Mouse (Mus musculus): ENCODE results near the gene Bad. TPM values are rescaled to one million over a fixed set of nuclear protein-coding genes. Genes with fewer than 3 reads are reported as not detected.
"Not testable (repeated sequence)": the region's sequence is repeated elsewhere in the genome, so short reads cannot be mapped to it uniquely, and the experiment has no call there.

Bad gene
- polyA plus RNA-seq, 1 experiment from 2014 or later: 79.0 TPM

DNA sequence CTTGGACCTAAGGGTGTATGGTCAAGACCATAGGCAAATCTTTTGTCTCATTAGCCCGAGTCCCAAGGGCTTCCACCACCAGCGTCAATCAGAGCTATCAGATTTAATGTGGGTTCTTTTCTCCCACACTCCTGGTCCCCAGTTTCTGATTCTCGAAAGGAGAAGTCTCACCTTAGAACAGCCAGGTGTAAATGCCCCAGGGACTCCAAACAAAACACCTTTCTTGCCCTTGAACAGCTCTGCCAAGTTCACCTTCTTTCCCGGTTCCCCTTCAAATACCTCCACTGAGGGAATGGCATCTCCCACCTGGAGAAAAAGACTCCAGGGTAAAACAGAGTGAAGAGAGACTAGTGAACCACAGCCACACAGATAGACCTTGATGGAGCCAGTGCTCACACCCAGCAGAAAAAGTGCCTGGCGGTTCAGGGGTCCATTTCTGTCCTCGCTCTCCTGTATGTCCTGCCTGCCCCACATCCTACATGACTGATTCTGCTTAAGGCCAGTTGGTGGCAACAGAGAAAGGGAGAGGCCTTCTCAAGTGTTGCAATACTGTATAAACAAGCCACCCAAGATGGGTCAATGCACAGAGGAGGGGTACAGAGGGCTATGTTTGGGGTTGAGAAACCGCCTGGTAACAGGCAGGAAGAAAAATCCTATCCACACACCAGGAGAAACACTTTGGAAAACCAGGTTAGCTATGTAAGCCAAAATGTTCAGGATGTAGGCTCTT, 33.7 kb upstream of the Bad start:
- no peaks in the 10 kb centered on the region for H3K27me3 ChIP-seq (ENCODE audit: control insufficient read depth, insufficient read depth, low read length)
- H3K36me3 ChIP-seq (ENCODE audit: control insufficient read depth, insufficient read depth, low read length): peaks cover 20% of the 10 kb centered on the region
- WGBS: 64% methylated on average over 7 of the region's 7 CpGs
- TF ChIP-seq CTCF (IDR thresholded peaks at IDR 0.05; ENCODE audit: low read depth): peak; percentile 28; the same call in 1 of the 2 replicates
- TF ChIP-seq EP300 (optimal IDR thresholded peaks at IDR 0.05): no peak
- ATAC-seq (ENCODE audit: low FRiP score, low TSS enrichment) (no peak), DNase-seq (ENCODE audit: low spot score) (peak; percentile 18)
- no peaks in the 10 kb centered on the region for H3K9me3 ChIP-seq (ENCODE audit: control insufficient read depth, low read length)
- H3K4me1 ChIP-seq (replicated peaks; ENCODE audit: control insufficient read depth, insufficient read depth): peaks cover 4% of the 10 kb centered on the region; the same call in 1 of the 2 replicates
- peak overlapping the region; percentile 63 for H3K4me2 ChIP-seq (replicated peaks; ENCODE audit: low read depth)
- H3K9ac ChIP-seq (ENCODE audit: low read length): peak overlapping the region; percentile 41
- H3K4me3 ChIP-seq (ENCODE audit: low read depth, low read length): peak overlapping the region; percentile 57
- peak overlapping the region; percentile 45; the same call in 1 of the 2 replicates for H3K27ac ChIP-seq (replicated peaks)

DNA sequence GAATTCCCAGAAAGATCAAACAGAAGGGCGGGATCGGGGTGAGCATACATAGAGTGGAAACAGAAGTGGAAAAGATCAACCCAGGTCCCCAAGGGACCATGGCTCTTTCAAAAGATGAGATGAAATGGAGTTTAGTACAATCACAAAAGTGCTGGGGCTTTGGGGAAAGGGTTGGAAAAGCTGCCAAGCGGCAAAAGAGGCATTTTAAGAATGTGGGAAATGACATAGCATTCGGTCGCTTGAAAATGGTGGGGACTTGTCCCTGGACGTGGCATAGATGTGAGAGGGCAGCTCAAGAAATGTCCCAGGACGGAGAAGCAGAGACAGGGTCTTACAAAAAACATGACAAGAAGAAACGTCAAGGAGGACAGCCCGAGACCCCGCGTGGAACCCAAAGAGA, 32.6 kb upstream of the Bad start:
- DNase-seq (ENCODE audit: low spot score) (no peak), ATAC-seq (ENCODE audit: low FRiP score, low TSS enrichment) (no peak)
- no peaks in the 10 kb centered on the region for H3K27me3 ChIP-seq (ENCODE audit: control insufficient read depth, insufficient read depth, low read length)
- 5% methylated on average over 11 of the region's 11 CpGs for WGBS
- peak overlapping the region; percentile 63 for H3K4me2 ChIP-seq (replicated peaks; ENCODE audit: low read depth)
- H3K4me3 ChIP-seq (ENCODE audit: low read depth, low read length): peak overlapping the region; percentile 57
- peaks cover 4% of the 10 kb centered on the region; the same call in 1 of the 2 replicates for H3K4me1 ChIP-seq (replicated peaks; ENCODE audit: control insufficient read depth, insufficient read depth)
- no peak for TF ChIP-seq CTCF (IDR thresholded peaks at IDR 0.05; ENCODE audit: low read depth)
- peak; percentile 26 for TF ChIP-seq EP300 (optimal IDR thresholded peaks at IDR 0.05)
- H3K9me3 ChIP-seq (ENCODE audit: control insufficient read depth, low read length): no peaks in the 10 kb centered on the region
- peak overlapping the region; percentile 64 for H3K9ac ChIP-seq (ENCODE audit: low read length)
- peaks cover 22% of the 10 kb centered on the region for H3K36me3 ChIP-seq (ENCODE audit: control insufficient read depth, insufficient read depth, low read length)
- peak overlapping the region; percentile 98 for H3K27ac ChIP-seq (replicated peaks)

DNA sequence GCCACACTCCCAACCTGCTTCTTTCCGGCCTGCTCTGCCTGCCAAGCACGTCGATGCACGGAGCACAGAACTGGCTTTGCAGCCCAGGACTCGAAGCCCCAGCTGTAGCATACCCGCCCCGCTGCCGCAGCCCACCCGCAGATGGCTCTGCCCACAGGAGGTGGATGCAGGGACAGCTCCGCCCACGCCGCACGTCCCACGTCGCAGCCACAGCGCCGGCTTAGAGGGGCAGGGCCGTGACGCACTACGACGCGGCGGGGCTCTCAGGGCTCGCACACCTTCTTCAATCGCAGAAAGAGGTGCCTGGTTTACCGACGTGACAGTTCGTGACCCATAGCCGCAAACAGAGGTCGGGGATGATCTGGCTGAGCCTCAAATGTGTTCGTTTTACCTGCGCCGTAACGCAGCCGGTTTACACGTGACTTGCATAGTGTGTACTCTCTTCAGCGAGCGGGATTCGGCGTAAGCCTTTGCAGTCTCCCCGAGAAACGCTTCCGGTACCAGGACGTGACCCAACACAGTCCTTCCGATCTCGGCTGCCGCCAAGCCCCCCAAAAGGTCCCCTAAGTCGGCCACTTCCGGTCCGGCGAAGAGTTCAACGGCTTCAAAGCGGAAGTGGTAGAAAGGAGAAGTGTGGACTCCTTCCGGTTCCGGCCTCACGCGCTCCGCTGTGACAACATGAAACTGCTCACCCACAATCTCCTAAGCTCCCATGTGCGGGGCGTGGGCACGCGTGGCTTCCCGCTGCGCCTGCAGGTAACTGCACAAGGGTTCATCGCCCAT, 32.0 kb upstream of the Bad start, which contains the start of the genes Trmt112 and Prdx5:
TSS of gene Trmt112 (plus strand) at position 192 of the 783 bp plus-strand sequence.
TSS of gene Prdx5 (minus strand) at position 600 of the 783 bp plus-strand sequence.
- ATAC-seq (ENCODE audit: low FRiP score, low TSS enrichment) (peak; percentile 90), DNase-seq (ENCODE audit: low spot score) (peak; percentile 94)
- Histone ChIP-seq H3K36me3 (ENCODE audit: control insufficient read depth, insufficient read depth, low read length) (peaks cover 22% of the 10 kb centered on the region), H3K4me2 (replicated peaks; ENCODE audit: low read depth) (peak within 1 kb of the TSS; percentile 63), H3K27me3 (ENCODE audit: control insufficient read depth, insufficient read depth, low read length) (no peaks in the 10 kb centered on the region), H3K9me3 (ENCODE audit: control insufficient read depth, low read length) (no peaks in the 10 kb centered on the region), H3K27ac (replicated peaks) (peak within 1 kb of the TSS; percentile 98), H3K4me1 (replicated peaks; ENCODE audit: control insufficient read depth, insufficient read depth) (peaks cover 4% of the 10 kb centered on the region; the same call in 1 of the 2 replicates), H3K4me3 (ENCODE audit: low read depth, low read length) (peak within 1 kb of the TSS; percentile 57), H3K9ac (ENCODE audit: low read length) (peak within 1 kb of the TSS; percentile 64)
- under 1% methylated on average over 65 of the region's 65 CpGs for WGBS
- TF ChIP-seq EP300 (optimal IDR thresholded peaks at IDR 0.05) (no peak), CTCF (IDR thresholded peaks at IDR 0.05; ENCODE audit: low read depth) (peak; percentile 46)

DNA sequence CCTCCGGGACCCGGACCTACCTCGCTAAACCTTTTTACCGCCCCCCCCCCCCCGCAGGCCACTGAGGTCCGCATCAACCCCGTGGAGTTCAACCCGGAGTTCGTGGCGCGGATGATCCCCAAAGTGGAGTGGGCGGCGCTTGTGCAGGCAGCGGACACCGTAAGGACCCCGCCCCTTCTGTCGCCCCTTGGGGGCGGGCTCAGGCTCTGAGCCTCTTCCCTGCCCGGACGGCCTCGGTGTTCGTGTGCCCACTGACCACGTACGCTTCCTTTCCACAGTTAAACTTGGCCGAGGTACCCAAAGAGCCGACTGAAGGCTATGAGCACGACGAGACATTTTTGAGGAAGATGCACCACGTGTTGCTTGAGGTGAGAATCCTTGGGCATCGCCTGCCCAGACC, 31.4 kb upstream of the Bad start:
- peak; percentile 8; the same call in 1 of the 2 replicates for ATAC-seq (ENCODE audit: low FRiP score, low TSS enrichment)
- 1% methylated on average over 25 of the region's 30 CpGs for WGBS
- not testable (repeated sequence) for H3K4me1 ChIP-seq (replicated peaks; ENCODE audit: control insufficient read depth, insufficient read depth); H3K27me3 ChIP-seq (ENCODE audit: control insufficient read depth, insufficient read depth, low read length); DNase-seq (ENCODE audit: low spot score); H3K9me3 ChIP-seq (ENCODE audit: control insufficient read depth, low read length)
- peaks cover 22% of the 10 kb centered on the region for H3K36me3 ChIP-seq (ENCODE audit: control insufficient read depth, insufficient read depth, low read length)
- H3K4me3 ChIP-seq (ENCODE audit: low read depth, low read length): peak overlapping the region; percentile 57
- H3K4me2 ChIP-seq (replicated peaks; ENCODE audit: low read depth): peak overlapping the region; percentile 63
- peak overlapping the region; percentile 64 for H3K9ac ChIP-seq (ENCODE audit: low read length)
- H3K27ac ChIP-seq (replicated peaks): peak overlapping the region; percentile 98

DNA sequence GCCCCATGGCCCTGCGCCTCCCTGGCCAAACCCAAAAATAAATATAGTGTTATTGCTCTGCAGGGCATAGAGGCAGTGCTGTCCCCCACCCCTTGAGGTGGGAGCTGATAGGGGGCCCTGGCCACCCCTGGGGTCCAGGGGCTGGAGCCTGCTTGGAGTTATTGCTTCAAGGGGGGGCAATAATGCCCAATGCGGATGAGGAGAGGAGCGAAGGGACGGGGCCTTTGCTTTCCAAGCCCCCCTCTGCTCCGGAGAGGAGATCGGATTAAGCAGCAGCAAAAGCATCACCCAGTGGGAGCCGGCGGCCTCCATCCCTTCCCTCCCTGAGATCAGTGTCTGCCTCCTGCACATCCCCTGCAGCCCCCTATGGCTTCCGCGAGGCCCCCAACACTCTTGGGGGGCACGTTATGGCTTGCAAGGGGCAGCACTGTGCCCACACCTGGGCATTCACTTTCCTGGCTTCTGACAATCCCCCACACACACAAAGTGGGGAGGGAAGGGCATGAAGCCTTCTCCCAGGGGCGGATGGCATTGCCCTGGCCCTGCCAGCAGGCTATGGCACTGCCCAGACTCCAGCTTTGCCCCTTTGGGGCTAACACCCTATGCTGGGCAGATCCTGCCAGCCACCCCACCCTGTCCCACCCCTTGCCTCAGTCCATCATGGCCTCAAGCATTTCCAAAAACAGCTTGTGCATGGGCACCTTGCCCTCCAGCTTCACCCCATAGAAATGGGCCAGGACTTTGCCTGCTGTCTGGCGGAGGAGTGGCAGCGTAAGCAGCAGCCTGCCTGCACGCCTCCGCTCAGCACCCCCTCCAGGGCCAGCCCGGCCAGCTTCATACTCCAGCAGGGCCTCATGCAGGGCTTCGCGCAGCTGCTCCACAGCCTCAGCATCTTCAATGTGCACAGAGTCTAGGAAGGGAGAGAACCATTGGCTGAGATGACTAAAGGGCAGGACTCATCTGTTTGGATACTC, 30.3 kb upstream of the Bad start:
- Histone ChIP-seq H3K27ac (replicated peaks) (0 out of 2 replicates have a peak overlapping the region, but pooled peaks have one; percentile 4), H3K9ac (ENCODE audit: low read length) (peak overlapping the region; percentile 4; the same call in 1 of the 2 replicates), H3K36me3 (ENCODE audit: control insufficient read depth, insufficient read depth, low read length) (peaks cover 15% of the 10 kb centered on the region), H3K27me3 (ENCODE audit: control insufficient read depth, insufficient read depth, low read length) (no peaks in the 10 kb centered on the region), H3K4me1 (replicated peaks; ENCODE audit: control insufficient read depth, insufficient read depth) (peaks cover 4% of the 10 kb centered on the region; the same call in 1 of the 2 replicates), H3K4me3 (ENCODE audit: low read depth, low read length) (no peak overlapping the region), H3K4me2 (replicated peaks; ENCODE audit: low read depth) (peak overlapping the region; percentile 25; the same call in 1 of the 2 replicates), H3K9me3 (ENCODE audit: control insufficient read depth, low read length) (no peaks in the 10 kb centered on the region)
- WGBS: 85% methylated on average over 19 of the region's 19 CpGs
- ATAC-seq (ENCODE audit: low FRiP score, low TSS enrichment) (no peak), DNase-seq (ENCODE audit: low spot score) (peak; percentile 18)
- no peak for TF ChIP-seq CTCF (IDR thresholded peaks at IDR 0.05; ENCODE audit: low read depth)
- no peak for TF ChIP-seq EP300 (optimal IDR thresholded peaks at IDR 0.05)
